Mouse (Mus musculus): ENCODE measurements around the gene Ppm1m. TPM values are rescaled to one million over a fixed set of nuclear protein-coding genes. Genes with fewer than 3 reads are reported as not detected.
A peak's percentile ranks its signal among the peaks of the same experiment; 100 is the strongest.

Gene Ppm1m
- 26.4 and 28.0 TPM in 2 replicates for polyA plus RNA-seq (2015; fragmentation: Nextera tagmentation; extraction: Ambion mirVana)

GRCm38 (mm10) chr9:106199535-106200272 lies at the start of gene Ppm1m:
TSS of gene Ppm1m (minus strand) at chr9:106199746.

GRCm38 (mm10) chr9:106222261-106222851 lies 22.8 kb upstream of the Ppm1m start, which contains the start of gene Tlr9:
TSS of gene Tlr9 (plus strand) at chr9:106222598.

GRCm38 (mm10) chr9:106202819-106203636 lies 3.5 kb upstream of the Ppm1m start, which contains the start of gene Twf2:
TSS of gene Twf2 (plus strand) at chr9:106203108.

GRCm38 (mm10) chr9:106170556-106171345 lies 28.8 kb downstream of the Ppm1m start, which contains the start of gene Wdr82:
TSS of gene Wdr82 (plus strand) at chr9:106170928.

GRCm38 (mm10) chr9:106158037-106158491 lies 41.5 kb downstream of the Ppm1m start, which contains the start of gene Glyctk:
TSS of gene Glyctk (minus strand) at chr9:106158138.

MicroRNA genes within 50 kb of the gene (microRNA counts, 519-probe panel; counts per million panel counts)
- microRNA mmu-let-7g, result 5,628 counts per million, percentile 97 among the panel's probes with 10 or more counts

Small RNA genes within 50 kb of the gene (microRNA-seq; reads per million reads assigned to microRNA genes)
- gene Mir135a-1 (not detected), gene Mirlet7g (67,785 reads per million, percentile 99 among the genes with 10 or more reads in this experiment)

Other genes with a start within 250 kb of the Ppm1m start
- 0.23 and 0.29 TPM in 2 replicates for gene Col6a5, start 239.1 kb downstream of the Ppm1m start, polyA plus RNA-seq (2015; fragmentation: Nextera tagmentation; extraction: Ambion mirVana)
- 0.36 and 0.76 TPM in 2 replicates for gene Col6a4, start 103.0 kb downstream of the Ppm1m start, polyA plus RNA-seq (2015; fragmentation: Nextera tagmentation; extraction: Ambion mirVana)
- 0.44 and 0.85 TPM in 2 replicates for gene Glyctk, start 41.6 kb downstream of the Ppm1m start, polyA plus RNA-seq (2015; fragmentation: Nextera tagmentation; extraction: Ambion mirVana)
- gene Wdr82, start 28.8 kb downstream of the Ppm1m start, polyA plus RNA-seq (2015; fragmentation: Nextera tagmentation; extraction: Ambion mirVana), result 10.7 and 11.5 TPM in 2 replicates
- 25.3 and 29.8 TPM in 2 replicates for gene Twf2, start 3.4 kb upstream of the Ppm1m start, polyA plus RNA-seq (2015; fragmentation: Nextera tagmentation; extraction: Ambion mirVana)
- 0.08 and 0.11 TPM in 2 replicates for gene Tlr9, start 22.9 kb upstream of the Ppm1m start, polyA plus RNA-seq (2015; fragmentation: Nextera tagmentation; extraction: Ambion mirVana)
- 94.5 and 99.0 TPM in 2 replicates for gene Alas1, start 48.9 kb upstream of the Ppm1m start, polyA plus RNA-seq (2015; fragmentation: Nextera tagmentation; extraction: Ambion mirVana)
- 7.2 and 7.5 TPM in 2 replicates for gene Poc1a, start 81.3 kb upstream of the Ppm1m start, polyA plus RNA-seq (2015; fragmentation: Nextera tagmentation; extraction: Ambion mirVana)
- 9.4 and 9.9 TPM in 2 replicates for gene Dusp7, start 168.9 kb upstream of the Ppm1m start, polyA plus RNA-seq (2015; fragmentation: Nextera tagmentation; extraction: Ambion mirVana)
- gene Rpl29, start 229.7 kb upstream of the Ppm1m start, polyA plus RNA-seq (2015; fragmentation: Nextera tagmentation; extraction: Ambion mirVana), result 752 and 771 TPM in 2 replicates
- 15.1 and 15.3 TPM in 2 replicates for gene Acy1, start 238.6 kb upstream of the Ppm1m start, polyA plus RNA-seq (2015; fragmentation: Nextera tagmentation; extraction: Ambion mirVana)
- gene Abhd14b, start 247.7 kb upstream of the Ppm1m start, polyA plus RNA-seq (2015; fragmentation: Nextera tagmentation; extraction: Ambion mirVana), result 23.9 and 25.9 TPM in 2 replicates
- 29.5 and 29.8 TPM in 2 replicates for gene Abhd14a, start 247.9 kb upstream of the Ppm1m start, polyA plus RNA-seq (2015; fragmentation: Nextera tagmentation; extraction: Ambion mirVana)

All from urinary bladder, postnatal 0 days (tissue).